Mouse (Mus musculus) G1E (cell line): ENCODE data around the gene Tnip3.

Experiments
- CTCF ChIP-seq: IDR thresholded peaks from 2 replicates; pipeline ENCODE4 v1.5.1; 2012; ENCODE audit warnings: low read depth, low read length, inconsistent platforms, mixed read lengths
- GATA1 ChIP-seq: IDR thresholded peaks from 2 replicates; pipeline ENCODE4 v1.6.1; 2012; ENCODE audit warnings: borderline replicate concordance, low read length, inconsistent platforms, mixed read lengths
- TAL1 ChIP-seq: conservative IDR thresholded peaks from 2 replicates; pipeline ENCODE4 v1.6.1; 2012; ENCODE audit warnings: low read depth, low read length, inconsistent platforms, mixed read lengths

DNA sequence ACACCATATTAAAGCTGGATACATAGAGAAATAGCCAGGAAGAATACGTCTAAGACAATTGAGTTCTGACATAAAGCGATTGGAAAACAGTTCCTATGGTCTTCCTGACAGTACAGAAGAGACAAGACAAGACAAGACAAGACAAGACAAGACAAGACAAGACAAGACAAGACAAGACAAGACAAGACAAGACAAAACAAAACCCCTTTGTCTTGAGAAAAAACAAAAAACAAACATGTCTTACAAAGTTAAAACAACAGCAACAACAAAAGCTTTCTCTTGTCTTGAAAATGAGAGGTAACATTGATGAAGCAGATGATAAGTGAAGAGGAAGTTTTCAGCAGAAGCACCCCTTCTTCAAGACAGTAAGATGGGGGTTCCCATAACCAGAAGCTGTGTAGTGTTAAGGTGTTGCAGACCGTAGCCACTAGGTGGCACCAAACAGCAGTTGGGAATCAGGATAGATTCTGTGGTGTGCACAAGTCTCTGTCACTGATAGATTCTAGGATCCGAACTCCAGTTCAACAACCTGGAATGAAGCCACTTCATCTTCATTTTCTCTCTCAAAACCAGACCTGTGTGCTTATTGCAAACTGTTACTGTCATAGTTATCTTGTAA, 15.0 kb upstream of the Tnip3 start:
- no peak for TF ChIP-seq GATA1
- TF ChIP-seq CTCF: peak; percentile 92
- no peak for TF ChIP-seq TAL1
